7 mouse cellular contexts compared by ENCODE assay signal in genomic region chr17:22818199-22818595, GRCm38 (mm10). TPM values are rescaled to one million over a fixed set of nuclear protein-coding genes. Genes with fewer than 3 reads are reported as not detected.
DNase-seq lines count a peak whose midpoint lies in the region; ATAC-seq lines count a peak whose summit lies in the region.

No protein-coding gene starts in this region.

- H3K27me3 ChIP-seq in lung, embryonic 15.5 days: no peaks in the 10 kb centered on the region
- no peaks in the 10 kb centered on the region for H3K27me3 ChIP-seq in forebrain, embryonic 14.5 days (replicated peaks; ENCODE audit: control insufficient read depth, insufficient read depth, low read length)
- H3K27me3 ChIP-seq in liver, embryonic 12.5 days (replicated peaks): no peaks in the 10 kb centered on the region
- no peaks in the 10 kb centered on the region for H3K27me3 ChIP-seq in stomach, embryonic 15.5 days (replicated peaks)

- DNase-seq in lung, postnatal 14 days: no peak
- DNase-seq in forebrain, embryonic 14.5 days (ENCODE audit: low spot score): no peak
- no peak for DNase-seq in left cerebral cortex, postnatal 36 days (ENCODE audit: low spot score in 2 of 2)
- no peak for DNase-seq in cerebellum, adult 18-20 months

- H3K4me3 ChIP-seq in lung, embryonic 15.5 days: peak overlapping the region; percentile 69
- peak overlapping the region; percentile 66 for H3K4me3 ChIP-seq in forebrain, embryonic 14.5 days (ENCODE audit: low read depth, low read length)
- peak overlapping the region; percentile 64 for H3K4me3 ChIP-seq in liver, embryonic 12.5 days
- peak overlapping the region; percentile 71 for H3K4me3 ChIP-seq in stomach, embryonic 15.5 days (replicated peaks)

- no peak for ATAC-seq in lung, embryonic 15.5 days (ENCODE audit: borderline replicate concordance, extremely low read depth, low FRiP score, low TSS enrichment)
- ATAC-seq in forebrain, embryonic 14.5 days: no peak
- ATAC-seq in liver, embryonic 12.5 days: no peak
- no peak for ATAC-seq in stomach, embryonic 15.5 days (ENCODE audit: insufficient read depth, low FRiP score, low read depth)

- H3K9me3 ChIP-seq in lung, embryonic 15.5 days: no peaks in the 10 kb centered on the region
- H3K9me3 ChIP-seq in forebrain, embryonic 14.5 days (replicated peaks; ENCODE audit: control insufficient read depth, low read length): no peaks in the 10 kb centered on the region
- no peaks in the 10 kb centered on the region for H3K9me3 ChIP-seq in liver, embryonic 12.5 days (replicated peaks)
- no peaks in the 10 kb centered on the region for H3K9me3 ChIP-seq in stomach, embryonic 15.5 days

- H3K9ac ChIP-seq in lung, embryonic 15.5 days: no peak overlapping the region; the same call in 1 of the 2 replicates
- H3K9ac ChIP-seq in forebrain, embryonic 14.5 days (ENCODE audit: low read length): peak overlapping the region; percentile 84
- peak overlapping the region; percentile 71 for H3K9ac ChIP-seq in liver, embryonic 12.5 days
- no peak overlapping the region for H3K9ac ChIP-seq in stomach, embryonic 15.5 days

- H3K27ac ChIP-seq in lung, embryonic 15.5 days: no peak overlapping the region
- H3K27ac ChIP-seq in forebrain, embryonic 14.5 days (ENCODE audit: low read depth, low read length): peak overlapping the region; percentile 95; the same call in 1 of the 2 replicates
- no peak overlapping the region for H3K27ac ChIP-seq in liver, embryonic 12.5 days
- H3K27ac ChIP-seq in stomach, embryonic 15.5 days: no peak overlapping the region

- no peaks in the 10 kb centered on the region for H3K4me1 ChIP-seq in lung, embryonic 15.5 days
- peaks cover 3% of the 10 kb centered on the region; the same call in 1 of the 2 replicates for H3K4me1 ChIP-seq in forebrain, embryonic 14.5 days (ENCODE audit: control insufficient read depth, insufficient read depth, low read length)
- 0 out of 2 replicates have a peak, but pooled peaks cover 4% of the 10 kb centered on the region for H3K4me1 ChIP-seq in liver, embryonic 12.5 days
- no peaks in the 10 kb centered on the region for H3K4me1 ChIP-seq in stomach, embryonic 15.5 days

- intact Hi-C loops in left cerebral cortex, postnatal 36 days (cut with DNase I): loop anchor here (2.0 kb wide), 1 partner anchor 77 kb away; no protein-coding TSS in a partner anchor

- H3K4me2 ChIP-seq in lung, embryonic 15.5 days: peak overlapping the region; percentile 55
- H3K4me2 ChIP-seq in forebrain, embryonic 14.5 days (ENCODE audit: low read length): peak overlapping the region; percentile 49
- peak overlapping the region; percentile 71 for H3K4me2 ChIP-seq in liver, embryonic 12.5 days
- peak overlapping the region; percentile 53 for H3K4me2 ChIP-seq in stomach, embryonic 15.5 days

- H3K36me3 ChIP-seq in lung, embryonic 15.5 days: no peaks in the 10 kb centered on the region
- H3K36me3 ChIP-seq in forebrain, embryonic 14.5 days (ENCODE audit: control insufficient read depth, insufficient read depth, low read length): 0 out of 2 replicates have a peak, but pooled peaks cover 6% of the 10 kb centered on the region
- no peaks in the 10 kb centered on the region for H3K36me3 ChIP-seq in liver, embryonic 12.5 days
- H3K36me3 ChIP-seq in stomach, embryonic 15.5 days: no peaks in the 10 kb centered on the region

- WGBS in lung, embryonic 15.5 days: 57% methylated on average over 3 of the region's 3 CpGs
- WGBS in forebrain, embryonic 14.5 days: 64% methylated on average over 3 of the region's 3 CpGs
- WGBS in liver, embryonic 12.5 days (ENCODE audit: insufficient replicate concordance): 64% methylated on average over 3 of the region's 3 CpGs
- 65% methylated on average over 3 of the region's 3 CpGs for WGBS in stomach, embryonic 15.5 days

RNA-seq across cellular contexts. Expression of gene Zfp945, which starts 48.7 kb away (rescaled TPM):
- polyA plus RNA-seq in lung, embryonic 15.5 days (2015; fragmentation: Nextera tagmentation; extraction: Ambion mirVana): 18.4 and 19.7 TPM in 2 replicates
- 25.5 and 26.0 TPM in 2 replicates for polyA plus RNA-seq in forebrain, embryonic 14.5 days (2014; fragmentation: Nextera tagmentation; extraction: Ambion mirVana)
- 3.0 and 3.4 TPM in 2 replicates for polyA plus RNA-seq in liver, embryonic 12.5 days (2016; fragmentation: Nextera tagmentation; extraction: Ambion mirVana)
- polyA plus RNA-seq in stomach, embryonic 15.5 days (2015; fragmentation: Nextera tagmentation; extraction: Ambion mirVana): 19.3 and 19.9 TPM in 2 replicates
- total RNA-seq in left cerebral cortex, postnatal 36 days (2021): 10 to 100 TPM; 14.4 to 16.1 TPM

Comparison
In these comparisons a context has a peak if more than half of its experiments do, and no peak if none do; other contexts are left out.
1. H3K9ac ChIP-seq: peak in forebrain, embryonic 14.5 days (single experiment) and liver, embryonic 12.5 days (single experiment); none in lung, embryonic 15.5 days (single experiment) and stomach, embryonic 15.5 days (single experiment).
2. Peak in every context shown above with its lines, with median percentiles within 50 percentile points of each other: H3K4me2 ChIP-seq and H3K4me3 ChIP-seq.